Mouse (Mus musculus) gastrocnemius, postnatal 14 days (tissue): ENCODE data around the gene Src. TPM values are rescaled to one million over a fixed set of nuclear protein-coding genes. Genes with fewer than 3 reads are reported as not detected.
"Not testable (repeated sequence)": the region's sequence is repeated elsewhere in the genome, so short reads cannot be mapped to it uniquely, and the experiment has no call there.

Experiments used
- DNase-seq: peaks from one replicate; pipeline ENCODE4 v3.0.0; 2021; ENCODE audit warnings: mixed read lengths
- intact Hi-C: fragments of 180-260 bp; cut with DNase I; formaldehyde crosslinking; loops from one replicate; pipeline ENCODE4 v1.15.1; 2025; ENCODE audit warnings: low total_unique reads
- total RNA-seq, 2 experiments: library from RNA; stranded (reverse); gene quantifications; 2 replicates each; pipeline ENCODE4 v1.2.3; 2021

Src gene
- total RNA-seq, 2 experiments from 2014 or later = 5.2 to 7.5 TPM

DNA sequence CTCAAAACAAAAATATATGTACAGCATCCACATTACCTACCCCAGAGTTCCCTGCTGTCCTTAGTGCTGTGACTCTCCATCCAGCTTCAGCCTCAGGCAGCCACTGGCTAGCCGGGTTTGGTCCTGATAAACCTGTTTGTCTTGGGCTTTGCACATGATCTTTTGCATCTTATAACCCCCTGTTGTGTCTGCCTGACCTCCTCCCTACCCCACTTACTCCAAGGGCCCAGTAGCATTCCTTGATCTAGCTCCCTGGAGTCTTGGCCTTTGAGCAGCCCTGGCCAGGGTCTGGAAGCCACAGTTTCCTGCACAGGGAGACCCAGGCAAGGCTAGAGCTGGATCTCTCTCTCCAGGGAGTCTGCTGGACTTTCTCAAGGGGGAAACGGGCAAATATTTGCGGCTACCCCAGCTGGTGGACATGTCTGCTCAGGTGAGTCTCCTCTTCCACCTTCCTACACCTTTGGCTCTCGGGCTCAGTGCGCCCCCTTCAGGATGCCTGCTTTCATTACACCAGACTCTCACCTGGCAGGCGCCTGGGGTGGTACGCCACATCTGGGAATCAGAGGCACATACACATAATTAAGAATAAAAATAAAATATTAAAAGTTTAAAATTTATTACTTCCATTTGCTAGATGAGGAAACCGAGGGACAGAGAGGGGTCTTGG lies 50.0 kb downstream of the Src start:
- intact Hi-C loops = no loop called here
- no peak for DNase-seq

DNA sequence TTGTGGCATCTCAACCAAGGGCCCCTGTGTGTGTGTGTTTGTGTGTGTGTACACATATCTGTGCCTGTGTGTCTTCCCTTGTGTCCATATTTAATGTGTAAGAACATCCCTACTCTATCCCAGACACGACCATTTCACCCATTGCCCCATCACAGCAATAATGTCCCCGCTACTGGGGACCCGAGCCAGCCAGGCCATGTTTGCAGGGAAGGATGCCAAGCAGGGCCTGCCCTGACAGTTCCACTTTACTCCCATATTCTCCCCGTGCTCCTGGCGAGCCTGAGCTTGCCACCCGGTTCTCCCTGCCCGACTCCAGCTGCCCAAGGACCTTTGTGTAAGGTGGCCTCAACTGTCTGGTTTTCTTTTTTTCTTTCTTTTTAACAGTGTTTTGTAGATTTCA lies 53.0 kb downstream of the Src start:
- intact Hi-C loops = no loop called here
- peak; percentile 43 for DNase-seq

DNA sequence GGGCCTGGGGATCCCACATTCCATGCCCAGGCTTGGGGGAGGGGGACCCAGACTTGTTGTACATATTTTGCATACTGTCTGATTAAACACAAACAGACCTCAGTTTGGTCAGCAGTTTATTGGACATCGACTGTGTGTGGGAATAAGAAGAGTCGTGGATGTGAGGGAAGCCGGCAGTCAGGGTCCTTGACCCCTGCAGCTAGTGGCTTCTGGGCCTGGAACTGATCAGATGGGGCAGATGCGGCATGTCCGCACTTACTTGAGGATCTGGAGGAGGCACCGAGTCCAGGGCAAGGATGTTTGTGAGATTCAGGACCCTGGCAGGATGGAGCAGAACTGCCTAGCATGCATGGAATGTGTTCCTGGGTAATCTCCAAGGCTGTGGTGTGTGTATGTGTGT lies 53.5 kb downstream of the Src start:
- intact Hi-C loops = no loop called here
- DNase-seq = no peak

DNA sequence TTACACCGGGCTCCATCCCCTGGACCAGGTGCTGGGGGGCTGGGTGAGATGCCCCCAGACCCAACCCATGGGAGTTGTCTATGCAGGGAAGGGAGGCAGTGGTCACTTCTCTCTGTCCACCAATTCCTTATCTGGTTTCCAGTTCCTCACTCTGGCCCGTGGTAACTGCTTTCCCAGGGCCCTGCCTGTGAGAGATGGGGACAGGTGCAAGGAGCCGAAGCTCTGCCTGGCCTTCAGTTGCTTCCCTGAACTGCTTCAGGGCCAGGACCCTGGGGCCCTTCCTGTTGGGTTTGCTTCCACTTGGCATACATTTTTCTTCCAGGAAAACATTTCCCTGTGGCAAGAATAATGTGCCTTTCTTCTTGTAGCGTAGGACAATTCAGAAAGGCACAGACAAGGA lies 54.2 kb downstream of the Src start:
- peak; percentile 41 for DNase-seq
- intact Hi-C loops = no loop called here

DNA sequence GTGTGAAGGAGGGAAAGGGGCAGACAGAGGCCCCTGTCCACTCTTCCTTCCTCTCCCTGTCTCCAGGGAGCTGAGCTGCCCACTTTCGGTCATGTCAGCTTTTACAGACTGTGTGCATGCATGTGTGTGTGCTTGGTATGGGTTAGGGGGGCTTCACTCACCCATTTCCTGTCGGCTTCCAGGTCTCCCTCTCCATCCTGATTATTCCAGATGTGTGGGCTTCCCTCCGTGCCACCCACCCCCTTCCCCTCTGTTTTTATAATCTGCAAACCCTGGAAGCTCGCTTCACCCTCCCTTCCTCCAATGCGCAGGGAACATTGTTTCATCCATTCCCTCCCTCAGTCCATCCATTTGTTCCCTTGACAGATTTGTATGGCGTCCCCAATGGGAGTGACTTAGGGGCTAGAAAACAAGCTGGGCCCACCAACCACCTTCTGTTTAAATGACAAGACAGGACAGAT lies 56.1 kb downstream of the Src start:
- intact Hi-C loops = no loop called here

DNA sequence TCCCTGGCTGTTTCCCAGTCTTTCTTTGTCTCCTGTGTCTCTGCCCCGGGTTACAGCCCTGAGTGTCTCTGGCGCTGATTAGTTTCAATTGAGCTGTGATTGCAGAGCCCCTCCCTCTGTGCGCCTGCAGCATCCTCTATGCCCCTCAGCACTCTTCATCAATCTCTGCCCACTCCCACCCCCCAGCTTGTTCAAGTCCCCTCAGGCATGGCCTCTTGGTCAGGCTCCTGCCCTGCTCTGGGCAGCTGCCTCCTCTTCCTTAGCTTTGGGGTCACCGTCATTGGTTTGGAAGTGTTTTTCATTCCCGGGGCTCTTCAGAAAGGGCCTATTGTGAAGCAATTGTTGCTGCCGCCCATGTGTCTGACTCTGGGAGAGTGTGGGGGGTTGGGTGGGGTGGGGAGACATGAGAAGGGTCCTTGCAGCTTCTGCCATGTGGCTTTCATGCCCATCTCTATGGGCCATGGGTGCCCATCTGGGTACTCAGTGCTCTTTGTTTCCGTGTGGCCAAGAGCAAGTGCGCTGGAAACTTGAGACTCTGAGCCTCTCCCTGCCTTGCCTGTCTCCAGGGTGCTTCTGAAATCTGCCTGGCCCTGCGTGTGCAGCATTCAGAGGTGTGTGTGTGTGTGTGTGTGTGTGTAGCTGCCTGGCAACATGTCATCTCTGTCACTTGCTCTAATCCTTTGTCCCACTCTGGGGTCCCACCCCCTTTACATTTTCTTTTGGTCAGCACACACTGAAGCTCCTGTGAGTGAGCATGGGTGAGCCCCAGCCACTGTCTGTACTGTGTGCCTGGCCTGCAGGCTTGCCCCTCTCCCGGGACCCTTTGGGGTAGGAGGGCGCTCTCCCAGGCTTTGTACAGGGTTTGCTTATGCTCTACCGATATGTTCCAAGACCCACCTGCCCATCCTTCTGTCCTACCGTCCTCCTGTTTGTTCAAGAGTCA lies 57.5 kb downstream of the Src start:
- DNase-seq = no peak

More for the DNA sequence above, 56.1 kb downstream of the Src start:
- no peak for DNase-seq

DNA sequence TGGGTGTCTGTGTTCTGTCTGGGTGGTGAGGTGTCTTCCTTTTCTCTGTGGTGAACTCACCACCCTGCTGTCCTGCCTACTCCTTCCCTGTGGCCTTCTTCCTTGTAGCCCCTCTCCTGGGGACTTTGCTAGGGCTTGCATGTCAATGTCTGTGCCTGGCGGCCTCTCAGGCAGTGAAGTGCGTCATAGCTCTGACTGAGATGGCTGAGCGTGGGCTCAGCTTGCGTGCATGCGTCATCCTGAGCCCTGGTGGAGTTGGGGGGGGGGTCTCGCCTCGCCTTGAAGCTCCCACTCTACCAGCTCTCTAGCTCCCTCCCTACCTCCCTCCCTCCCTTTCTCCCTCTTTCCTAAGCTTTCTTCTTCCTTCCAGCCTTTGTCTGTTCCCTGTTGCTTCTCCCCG lies 60.4 kb downstream of the Src start:
- DNase-seq = no peak
- intact Hi-C loops = loop anchor here (5.0 kb wide), 1 partner anchor 94 kb away; the partner anchor contains the start of gene Blcap

More for the DNA sequence above, 57.5 kb downstream of the Src start:
- intact Hi-C loops = loop anchor here (5.0 kb wide), 1 partner anchor 97 kb away; the partner anchor contains the start of gene Blcap

DNA sequence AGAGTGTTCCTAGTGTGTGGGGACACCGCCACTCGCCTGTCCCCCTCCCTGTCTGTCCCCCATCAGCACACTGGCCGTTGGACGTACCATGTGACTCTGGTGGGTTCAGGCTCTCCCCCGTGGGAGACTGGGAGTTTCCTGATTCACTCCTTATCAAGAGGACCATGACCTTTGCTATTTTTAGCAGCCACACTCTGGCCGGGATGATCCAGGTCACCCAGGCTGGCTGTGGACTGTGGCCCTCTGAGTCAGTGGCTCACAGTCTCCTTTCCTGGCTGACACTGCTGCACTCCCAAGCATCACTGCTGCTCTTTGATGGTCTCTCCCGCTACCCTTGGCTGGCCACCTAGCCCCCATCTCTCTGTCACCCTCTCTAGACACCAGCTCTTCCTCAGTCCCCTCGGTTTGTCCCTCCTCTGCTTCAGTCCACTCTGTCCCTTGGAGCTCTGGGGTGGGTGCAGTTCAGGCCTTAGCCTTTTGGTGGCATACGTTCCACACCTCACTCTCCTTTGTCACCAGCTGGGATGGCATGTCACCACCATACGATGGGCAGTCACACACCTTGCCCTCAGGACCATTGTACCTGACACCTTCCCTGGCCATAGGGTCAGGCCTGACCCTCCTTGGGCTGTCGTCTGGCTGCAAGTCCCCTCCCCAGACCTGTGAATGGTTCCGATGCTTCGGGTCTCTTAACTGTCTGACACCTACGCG lies 61.8 kb downstream of the Src start:
- DNase-seq = peak; percentile 35
- intact Hi-C loops = loop anchor here (5.0 kb wide), 1 partner anchor 92 kb away; the partner anchor contains the start of gene Blcap

DNA sequence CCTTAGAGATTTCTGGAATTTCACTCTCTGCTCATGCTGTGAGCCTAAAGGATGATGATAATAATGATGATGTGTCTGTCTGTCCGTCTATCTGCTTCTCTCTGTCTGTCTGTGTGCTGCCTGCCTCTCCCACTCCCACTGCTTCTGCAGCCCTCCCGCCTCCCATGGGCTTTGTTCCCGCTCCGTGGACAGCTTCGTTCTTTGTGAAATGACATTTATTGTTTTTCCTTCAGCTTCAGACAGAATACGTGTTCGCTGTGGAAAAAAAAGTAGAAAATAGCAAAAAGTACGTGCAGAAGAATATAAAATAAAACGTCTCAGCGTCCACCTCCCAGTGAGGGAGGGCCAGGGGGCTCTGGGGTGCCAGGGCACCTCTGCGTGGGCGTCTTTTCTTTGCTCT lies 64.5 kb downstream of the Src start:
- no peak for DNase-seq
- intact Hi-C loops = no loop called here

DNA sequence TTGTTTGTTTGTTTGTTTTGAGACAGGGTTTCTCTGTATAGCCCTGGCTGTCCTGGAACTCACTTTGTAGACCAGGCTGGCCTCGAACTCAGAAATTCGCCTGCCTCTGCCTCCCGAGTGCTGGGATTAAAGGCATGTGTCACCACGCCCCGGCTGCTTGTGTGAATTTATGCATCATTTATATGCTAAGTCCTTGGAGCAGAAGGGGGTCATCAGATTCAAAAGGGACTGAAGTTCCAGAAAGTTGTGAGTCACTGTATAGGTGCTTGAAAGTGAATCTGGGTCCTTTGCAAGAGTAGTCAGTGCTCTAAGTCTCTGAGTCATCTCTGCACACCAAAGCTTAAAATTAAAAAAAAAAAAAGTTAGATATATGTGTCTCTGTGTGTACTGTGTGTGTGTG lies 68.3 kb downstream of the Src start:
- intact Hi-C loops = not testable (repeated sequence)

DNA sequence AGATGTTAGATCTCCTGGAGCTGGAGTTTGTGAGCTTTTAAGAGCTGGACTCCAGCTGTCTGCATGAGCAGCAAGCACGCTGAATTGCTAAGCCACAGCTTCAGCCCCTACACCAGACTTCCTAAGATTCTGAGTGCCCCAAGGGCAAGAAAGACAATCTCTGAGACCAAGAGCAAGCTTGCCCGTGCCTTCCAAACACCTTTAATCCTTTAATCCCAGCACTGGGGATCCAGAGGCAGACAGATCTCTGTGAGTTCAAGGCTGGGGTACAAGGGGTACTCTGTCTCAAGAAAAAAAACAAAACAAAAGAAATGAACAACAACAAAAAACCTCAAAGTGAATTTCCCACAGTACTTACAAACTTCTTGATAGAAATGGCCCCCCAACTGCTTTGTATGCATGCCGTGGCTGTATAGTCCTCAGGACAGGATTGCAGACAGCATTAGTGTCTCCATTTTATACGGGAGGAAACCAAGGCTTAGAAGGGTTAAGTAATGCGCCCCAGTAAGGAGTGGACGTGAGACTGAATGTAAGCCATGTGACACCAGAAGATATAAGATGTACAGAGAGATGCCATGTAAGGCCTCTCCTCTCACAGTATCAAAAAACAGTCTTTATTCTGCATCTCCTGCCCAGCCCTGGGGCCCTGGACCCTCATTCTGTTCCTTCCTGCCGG lies 68.9 kb downstream of the Src start:
- intact Hi-C loops = no loop called here

More for the DNA sequence above, 68.3 kb downstream of the Src start:
- not testable (repeated sequence) for DNase-seq

DNA sequence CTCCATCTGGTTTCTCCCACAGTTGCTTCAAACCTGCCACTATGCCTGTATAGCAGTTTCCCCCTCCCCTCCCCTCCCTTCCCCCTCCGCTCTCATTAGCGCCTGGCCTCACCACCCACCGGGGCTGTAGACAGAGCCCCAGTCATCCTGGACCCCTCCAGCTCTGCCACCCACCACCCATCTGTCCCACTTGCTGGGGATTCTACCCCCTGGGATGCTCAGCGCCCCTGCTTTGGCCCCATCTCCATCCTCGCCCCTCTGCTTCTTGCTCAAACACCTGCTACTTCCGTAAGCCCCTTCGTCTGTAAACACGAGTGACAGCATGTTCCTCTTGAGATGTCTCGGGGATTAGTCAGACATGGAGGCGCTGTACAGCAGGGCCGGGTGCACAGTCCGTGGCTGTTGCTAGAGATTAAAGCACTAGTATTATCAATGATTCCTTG lies 69.5 kb downstream of the Src start:
- intact Hi-C loops = no loop called here
- DNase-seq = no peak

More for the DNA sequence above, 68.9 kb downstream of the Src start:
- DNase-seq = no peak

DNA sequence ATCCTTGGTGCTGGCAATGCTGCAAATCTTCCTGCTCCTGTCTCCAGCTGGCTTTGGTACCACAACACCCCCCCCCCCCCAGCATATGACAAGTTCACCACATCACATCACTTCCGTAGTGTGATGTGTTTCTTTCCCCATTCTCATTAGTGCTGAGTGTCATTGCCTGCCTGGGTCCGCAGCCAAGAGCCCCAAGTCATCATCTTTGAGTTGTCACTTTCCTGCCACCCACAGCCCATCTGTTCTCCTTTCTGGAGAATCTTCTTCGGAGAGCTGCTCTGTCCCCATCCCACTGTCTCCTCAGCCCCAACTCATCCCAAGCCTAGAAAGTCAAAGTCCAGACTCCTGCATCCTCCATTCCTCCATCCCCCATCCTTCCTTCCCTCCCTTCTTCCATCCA lies 75.0 kb downstream of the Src start:
- intact Hi-C loops = no loop called here
- no peak for DNase-seq

DNA sequence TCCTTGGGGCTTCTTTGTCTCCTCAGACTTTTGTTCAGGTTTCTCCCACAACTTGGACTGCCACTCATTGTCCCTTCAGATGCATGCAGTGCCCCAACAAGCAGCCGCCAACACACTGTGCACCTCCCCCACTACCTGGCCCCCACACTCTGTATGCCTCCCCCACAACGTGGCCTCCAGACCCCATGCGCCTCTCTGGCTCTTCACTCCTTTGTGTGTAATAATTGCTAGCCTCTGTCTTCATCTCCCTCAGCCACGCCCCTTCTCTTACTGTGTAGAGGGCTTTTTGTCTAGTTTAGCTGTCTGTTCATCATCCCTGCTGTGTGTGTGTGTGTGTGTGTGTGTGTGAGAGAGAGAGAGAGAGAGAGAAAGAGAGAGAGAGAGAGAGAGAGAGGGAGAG lies 80.3 kb downstream of the Src start:
- intact Hi-C loops = no loop called here
- DNase-seq = no peak

DNA sequence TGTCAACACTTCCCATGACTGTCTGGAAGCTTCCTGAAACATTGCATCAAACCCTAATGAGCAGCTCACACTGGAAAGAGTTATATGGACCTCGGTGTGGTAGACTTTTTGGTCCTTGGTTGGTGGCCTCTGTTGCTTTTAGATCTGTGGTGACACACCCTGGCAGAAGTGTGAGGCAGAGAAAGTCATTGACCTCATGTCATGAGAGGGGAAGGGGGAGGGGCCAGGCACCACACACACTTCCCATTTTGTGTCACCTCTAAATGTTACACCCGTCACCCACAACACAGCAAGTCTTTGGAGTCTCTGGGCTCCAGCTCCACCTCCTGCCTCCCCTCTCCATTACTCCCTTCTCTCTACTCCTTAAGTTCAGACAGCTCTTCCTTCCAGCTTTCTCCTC lies 82.1 kb downstream of the Src start:
- DNase-seq = no peak
- intact Hi-C loops = no loop called here

DNA sequence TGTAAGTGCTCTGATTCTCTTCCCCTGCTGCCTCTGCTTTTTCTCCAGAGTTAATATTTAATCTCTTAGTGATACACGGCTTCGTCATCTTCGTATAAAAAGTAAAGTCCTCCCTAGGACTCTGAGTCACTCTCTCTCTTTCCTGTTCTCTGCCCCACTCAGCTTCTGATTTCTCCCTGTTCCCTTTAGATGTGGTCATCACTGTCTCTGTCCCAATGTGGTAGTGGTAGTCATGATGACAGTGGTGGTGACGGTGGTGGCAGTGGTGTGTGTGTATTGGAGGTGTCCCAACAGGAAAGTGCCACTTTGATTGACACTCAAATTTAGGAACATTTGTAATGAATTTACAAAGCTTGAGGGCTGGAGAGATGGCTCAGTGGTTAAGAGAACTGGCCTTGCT lies 83.1 kb downstream of the Src start:
- intact Hi-C loops = no loop called here
- DNase-seq = no peak

DNA sequence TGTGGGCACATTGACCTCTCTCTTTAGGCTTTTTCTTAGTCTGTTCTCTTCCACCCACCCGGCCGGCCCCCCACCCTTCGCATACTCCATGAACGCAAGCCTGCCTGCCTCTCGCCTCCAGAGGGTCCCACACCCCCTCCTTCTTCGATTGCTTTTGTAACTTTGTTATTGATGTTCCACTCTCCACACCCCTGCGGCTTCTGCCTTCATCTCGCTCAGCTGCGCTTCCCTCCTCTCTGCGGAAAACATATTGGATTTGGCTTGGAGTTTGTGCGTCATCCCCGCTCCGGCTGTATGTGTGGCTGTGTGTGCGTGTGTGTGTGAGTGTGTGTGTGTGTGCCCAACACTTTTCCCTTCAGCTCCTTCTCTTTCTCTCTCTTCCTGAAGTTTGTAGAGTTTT lies 88.5 kb downstream of the Src start:
- no peak for DNase-seq
- intact Hi-C loops = no loop called here

DNA sequence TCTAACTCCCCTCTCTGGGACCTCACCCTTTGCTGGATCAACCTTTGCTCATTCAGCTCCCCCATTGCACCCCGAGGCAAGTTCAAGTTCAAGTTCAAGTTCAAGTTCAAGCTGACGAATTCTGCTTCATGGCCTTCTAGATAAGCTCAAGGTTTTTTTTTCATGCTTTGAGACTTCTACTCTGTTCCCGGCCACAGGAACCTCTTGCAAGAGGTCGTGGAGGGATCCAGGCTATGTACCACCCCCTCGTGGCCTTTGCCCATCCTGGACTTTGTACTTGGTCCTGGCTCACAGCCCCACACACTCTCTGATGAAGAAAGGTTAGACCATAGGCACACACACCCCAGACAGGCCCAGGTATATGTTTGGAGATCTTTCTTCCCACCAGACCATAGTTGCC lies 90.9 kb downstream of the Src start:
- no peak for DNase-seq

DNA sequence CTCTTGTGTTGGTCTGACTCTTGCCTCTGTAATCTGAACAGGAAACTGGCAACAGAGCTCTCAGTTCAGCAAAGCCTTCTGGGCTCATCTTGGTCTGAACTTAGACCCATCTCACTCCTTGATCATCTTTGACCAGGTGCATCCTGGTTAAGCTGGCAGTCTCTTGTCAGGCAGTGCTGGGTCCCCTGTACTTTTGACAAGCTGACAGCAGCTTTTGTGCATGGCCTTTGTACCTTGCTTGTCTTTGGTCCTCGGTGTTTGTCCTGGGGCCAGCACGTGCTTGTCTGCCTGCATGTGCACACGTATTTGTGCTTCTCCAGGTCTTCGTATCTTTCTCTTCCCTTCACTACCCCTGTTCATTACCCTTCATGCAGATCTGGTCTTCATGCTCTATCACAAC lies 91.8 kb downstream of the Src start:
- intact Hi-C loops = no loop called here
- no peak for DNase-seq

More for the DNA sequence above, 90.9 kb downstream of the Src start:
- intact Hi-C loops = no loop called here
